Mouse (Mus musculus) hindbrain, postnatal 0 days (tissue): Measurements from ENCODE around the gene Olah. TPM values are rescaled to one million over a fixed set of nuclear protein-coding genes. Genes with fewer than 3 reads are reported as not detected.

Experiments
- ATAC-seq: fragments of 200-750 bp; cut with Nextera tagmentation; 2 replicates; pipeline ENCODE4 v1.8.0; 2017; ENCODE audit warnings: mild to moderate bottlenecking, moderate TSS enrichment, moderate library complexity
- DNase-seq: peaks from one replicate; pipeline ENCODE4 v3.0.0-alpha.2; 2015; ENCODE audit warnings: low spot score
- H3K27ac ChIP-seq: fragments of 300-500 bp; sonication (generic); 2 replicates; pipeline ENCODE4 v1.5.1; 2014; ENCODE audit warnings: mild to moderate bottlenecking
- H3K27me3 ChIP-seq: fragments of 300-500 bp; sonication (generic); 2 replicates; pipeline ENCODE4 v1.6.1; 2014; ENCODE audit warnings: low read length, mixed read lengths; ENCODE audit not compliant: insufficient read depth
- H3K36me3 ChIP-seq: fragments of 300-500 bp; sonication (generic); 2 replicates; pipeline ENCODE4 v1.6.1; 2014; ENCODE audit warnings: low read length, mixed read lengths; ENCODE audit not compliant: insufficient read depth
- H3K4me1 ChIP-seq: fragments of 300-500 bp; sonication (generic); 2 replicates; pipeline ENCODE4 v1.6.1; 2014; ENCODE audit warnings: antibody characterized with exemption, low read length, mixed read lengths; ENCODE audit not compliant: insufficient read depth
- H3K4me2 ChIP-seq: fragments of 300-500 bp; sonication (generic); 2 replicates; pipeline ENCODE4 v1.6.1; 2014; ENCODE audit warnings: low read depth, mild to moderate bottlenecking, low read length, moderate library complexity, mixed read lengths
- H3K4me3 ChIP-seq: fragments of 300-500 bp; sonication (generic); 2 replicates; pipeline ENCODE4 v1.5.1; 2014; ENCODE audit warnings: low read length
- H3K9ac ChIP-seq: fragments of 300-500 bp; sonication (generic); replicated peaks from 2 replicates; pipeline ENCODE4 v1.6.1; 2014; ENCODE audit warnings: mild to moderate bottlenecking, low read length, moderate library complexity, mixed read lengths
- H3K9me3 ChIP-seq: fragments of 300-500 bp; sonication (generic); 2 replicates; pipeline ENCODE4 v1.6.1; 2016; ENCODE audit warnings: low read length, mixed read lengths
- CTCF ChIP-seq: IDR thresholded peaks from 2 replicates; pipeline ENCODE4 v1.5.1; 2016; ENCODE audit warnings: antibody characterized with exemption, control low read depth, low read depth
- WGBS: fragments of 180-500 bp; shearing (Covaris S2); extraction: QIAGEN DNeasy Blood & Tissue Kit; methylation state at CpG from one replicate; pipeline ENCODE4 v1.1.7; 2014; 5-methylcytosine and 5-hydroxymethylcytosine counted together
- polyA plus RNA-seq: library from polyadenylated mRNA; unstranded; fragments of >200 nt; fragmentation: Nextera tagmentation; extraction: Ambion mirVana; gene quantifications from 2 replicates; pipeline ENCODE4 v1.2.1, GENCODE M21; 2015
- total RNA-seq: library from RNA; depleted of rRNA; stranded (reverse); fragments of >200 nt; gene quantifications from 2 replicates; pipeline ENCODE4 v1.2.3, GENCODE M21; 2014

The Olah gene
- total and polyA plus RNA-seq, 2 experiments from 2014 or later: not detected

DNA sequence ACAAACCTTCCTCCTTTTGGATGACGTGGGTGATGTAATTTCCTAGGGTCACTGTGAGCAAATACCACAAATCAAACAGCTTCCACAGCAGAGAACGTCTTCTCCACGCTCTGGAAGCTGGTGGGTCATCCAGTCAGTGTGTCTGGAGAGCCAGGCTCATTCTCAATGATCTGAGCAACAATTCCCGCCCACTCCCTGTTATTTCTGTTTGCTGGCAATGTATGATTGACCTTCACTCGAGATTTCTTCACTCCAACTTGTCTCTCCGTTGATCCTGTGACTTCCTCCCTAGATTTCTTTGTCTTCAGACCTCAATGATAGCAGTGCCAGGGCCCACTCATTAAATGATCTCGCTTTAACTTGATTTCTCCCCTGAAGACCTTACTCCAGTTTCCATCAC is 10.7 kb upstream of the Olah start:
- Histone ChIP-seq H3K4me3 (no peak overlapping the region), H3K27ac (no peak overlapping the region), H3K4me1 (no peaks in the 10 kb centered on the region), H3K9me3 (no peaks in the 10 kb centered on the region), H3K9ac (no peak overlapping the region), H3K27me3 (no peaks in the 10 kb centered on the region), H3K36me3 (no peaks in the 10 kb centered on the region), H3K4me2 (no peak overlapping the region)
- DNase-seq (no peak), ATAC-seq (no peak)
- TF ChIP-seq CTCF: no peak
- 87% methylated on average over 7 of the region's 7 CpGs for WGBS

DNA sequence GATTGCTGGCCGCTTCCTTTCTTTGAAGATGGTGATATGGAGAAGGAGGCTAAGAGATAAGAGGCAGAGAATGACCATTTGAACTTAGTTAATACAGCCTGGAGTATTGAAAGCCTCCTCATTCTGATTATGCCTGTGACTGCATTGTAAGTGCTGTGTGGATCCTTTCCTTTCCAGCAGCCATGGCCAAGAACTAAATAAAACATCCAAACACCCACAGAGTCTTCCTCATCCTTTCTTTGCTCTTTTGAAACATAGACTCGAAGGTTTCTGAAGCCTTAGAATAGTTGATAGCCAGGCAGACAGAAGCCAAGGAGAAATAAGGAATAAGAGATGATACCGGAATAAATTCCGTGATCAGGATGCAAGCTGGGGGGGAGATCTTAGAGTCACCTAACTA is 9.0 kb upstream of the Olah start:
- Histone ChIP-seq H3K9ac (no peak overlapping the region), H3K4me1 (no peaks in the 10 kb centered on the region), H3K4me3 (no peak overlapping the region), H3K4me2 (no peak overlapping the region), H3K9me3 (no peaks in the 10 kb centered on the region), H3K27ac (no peak overlapping the region), H3K36me3 (no peaks in the 10 kb centered on the region), H3K27me3 (no peaks in the 10 kb centered on the region)
- WGBS: 75% methylated on average over 4 of the region's 4 CpGs
- no peak for ATAC-seq
- no peak for TF ChIP-seq CTCF
- no peak for DNase-seq

DNA sequence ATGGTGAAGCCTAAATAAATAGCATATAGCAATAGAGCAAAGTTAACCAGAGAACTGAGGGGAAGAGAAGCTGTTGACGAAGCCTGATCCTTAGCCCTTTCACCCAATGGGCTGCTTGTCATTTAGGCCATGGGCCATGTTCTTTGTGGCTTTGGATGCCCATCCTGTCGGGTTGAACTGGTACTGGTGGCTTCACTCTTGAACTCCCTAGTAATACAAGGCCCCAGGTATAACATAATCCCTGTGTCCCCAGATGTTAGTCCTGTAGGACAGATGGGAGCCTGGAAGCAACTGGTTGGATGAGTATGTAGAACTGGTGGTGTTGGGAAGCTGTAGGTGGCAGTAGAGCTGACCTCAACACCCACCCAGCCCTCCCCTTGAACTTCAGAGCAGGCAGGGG is 5.1 kb downstream of the Olah start:
- Histone ChIP-seq H3K4me1 (no peaks in the 10 kb centered on the region), H3K27ac (no peak overlapping the region), H3K4me3 (no peak overlapping the region), H3K9me3 (no peaks in the 10 kb centered on the region), H3K9ac (no peak overlapping the region), H3K36me3 (no peaks in the 10 kb centered on the region), H3K27me3 (no peaks in the 10 kb centered on the region), H3K4me2 (no peak overlapping the region)
- WGBS: 87% methylated on average over 2 of the region's 2 CpGs
- ATAC-seq (no peak), DNase-seq (no peak)
- TF ChIP-seq CTCF: no peak

DNA sequence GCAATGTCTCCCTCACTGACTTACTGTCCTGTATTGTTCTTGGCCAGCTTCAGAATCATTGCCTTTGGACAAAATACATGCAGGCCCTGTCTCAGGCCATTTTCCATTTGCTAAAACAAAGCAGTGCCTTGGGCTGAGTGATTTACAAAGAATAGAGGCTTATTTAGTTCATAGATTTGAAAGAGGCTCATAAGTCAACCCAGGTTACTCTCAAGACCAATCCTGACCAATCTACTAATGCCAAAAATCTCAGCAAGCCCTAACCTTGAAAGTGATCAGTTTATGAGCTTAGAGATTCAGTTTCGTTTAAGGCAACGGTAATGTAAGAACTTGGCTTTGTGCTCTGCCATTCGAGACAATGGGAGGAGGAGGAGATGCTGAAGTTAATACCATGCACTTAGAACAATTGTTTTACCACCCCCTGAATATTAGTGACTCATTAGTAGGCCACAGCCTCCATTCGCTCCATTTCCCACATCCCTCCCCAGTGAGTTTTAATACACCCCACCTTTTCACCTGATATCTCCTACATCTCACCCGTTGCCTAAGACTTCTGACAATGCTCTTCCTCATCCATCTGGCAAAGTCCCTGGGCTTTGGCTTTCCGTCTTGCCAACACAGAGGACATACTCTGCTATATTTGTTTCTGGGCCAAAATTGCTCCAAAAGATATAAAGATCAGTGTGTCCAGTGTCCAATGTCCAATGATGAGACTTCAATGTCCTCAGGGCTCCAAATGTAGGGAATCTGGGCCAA is 9.7 kb downstream of the Olah start:
- no peak for TF ChIP-seq CTCF

DNA sequence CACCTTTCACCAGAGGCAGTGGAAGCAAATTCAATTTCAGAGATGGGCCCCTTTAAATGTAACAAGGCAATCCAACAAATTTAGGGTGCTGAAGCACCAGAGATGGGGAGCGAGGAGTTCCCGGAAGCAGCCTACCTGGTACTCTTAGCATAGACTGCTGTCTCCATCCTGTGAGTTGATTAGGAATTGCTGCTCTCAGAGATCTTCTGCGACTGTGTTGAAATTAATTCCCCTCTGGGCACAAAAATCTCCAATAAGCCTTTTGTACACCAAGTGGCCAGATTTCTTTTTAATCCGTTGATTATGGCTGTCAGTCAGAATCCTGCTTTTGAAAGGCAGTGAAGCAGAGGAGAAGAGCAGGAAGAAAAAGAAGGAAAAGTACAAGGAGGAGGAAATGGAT is 31.9 kb downstream of the Olah start:
- Histone ChIP-seq H3K4me3 (no peak overlapping the region), H3K36me3 (no peaks in the 10 kb centered on the region), H3K9ac (no peak overlapping the region), H3K4me1 (no peaks in the 10 kb centered on the region), H3K27me3 (no peaks in the 10 kb centered on the region), H3K4me2 (no peak overlapping the region), H3K9me3 (no peaks in the 10 kb centered on the region), H3K27ac (no peak overlapping the region)
- WGBS: 41% methylated on average over 4 of the region's 4 CpGs
- TF ChIP-seq CTCF: peak; percentile 33
- no peak for ATAC-seq
- peak; percentile 11 for DNase-seq

More for the DNA sequence above, 9.7 kb downstream of the Olah start:
- no peak overlapping the region for H3K4me2 ChIP-seq
- ATAC-seq (no peak), DNase-seq (no peak)
- no peaks in the 10 kb centered on the region for H3K36me3 ChIP-seq
- no peaks in the 10 kb centered on the region for H3K27me3 ChIP-seq
- H3K9me3 ChIP-seq: no peaks in the 10 kb centered on the region
- H3K27ac ChIP-seq: no peak overlapping the region
- H3K9ac ChIP-seq: no peak overlapping the region
- no peak overlapping the region for H3K4me3 ChIP-seq
- 81% methylated on average over 6 of the region's 6 CpGs for WGBS
- no peaks in the 10 kb centered on the region for H3K4me1 ChIP-seq

DNA sequence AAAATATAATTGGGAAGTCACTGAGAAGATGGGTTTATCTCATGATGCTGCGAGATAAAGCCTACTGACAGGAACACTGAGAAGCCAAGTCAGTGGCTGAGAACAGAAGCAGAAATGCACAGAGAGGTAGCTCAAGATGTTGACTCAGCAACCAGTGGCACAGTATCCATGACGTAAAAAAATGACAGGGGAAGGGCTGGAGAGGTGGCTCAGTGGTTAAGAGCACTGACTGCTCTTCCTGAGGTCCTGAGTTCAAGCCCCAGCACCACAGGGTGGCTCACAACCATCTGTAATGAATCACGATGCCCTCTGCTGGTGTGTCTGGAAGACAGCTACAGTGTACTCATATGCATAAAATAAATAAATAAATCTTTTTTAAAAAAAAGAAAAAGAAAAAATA is 35.9 kb downstream of the Olah start:
- no peaks in the 10 kb centered on the region for H3K4me1 ChIP-seq
- H3K27me3 ChIP-seq: no peaks in the 10 kb centered on the region
- H3K9me3 ChIP-seq: no peaks in the 10 kb centered on the region
- no peaks in the 10 kb centered on the region for H3K36me3 ChIP-seq
- no peak for ATAC-seq
- H3K4me3 ChIP-seq: no peak overlapping the region
- no peak for TF ChIP-seq CTCF
- H3K27ac ChIP-seq: no peak overlapping the region
- 84% methylated on average over 3 of the region's 3 CpGs for WGBS
- no peak overlapping the region for H3K4me2 ChIP-seq
- H3K9ac ChIP-seq: no peak overlapping the region
- no peak for DNase-seq

DNA sequence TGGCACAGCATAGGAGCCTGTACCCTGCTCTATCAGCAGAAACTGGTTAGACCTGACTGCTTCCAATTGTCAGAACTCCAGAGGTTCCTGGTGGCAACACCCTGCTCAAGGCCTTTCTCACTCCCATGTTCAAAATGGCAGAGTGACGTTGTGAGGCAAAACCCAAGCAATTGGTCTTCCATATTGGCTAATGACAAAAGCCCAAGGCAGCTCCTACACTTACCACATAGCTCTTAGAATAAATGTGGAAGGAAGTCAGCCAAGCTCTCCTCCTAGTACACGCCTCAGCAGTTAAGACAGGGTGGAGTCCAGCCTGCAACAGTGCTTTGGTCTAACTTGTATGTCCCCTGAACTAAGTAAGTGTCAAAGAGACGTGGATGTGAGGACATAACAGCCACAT is 39.1 kb downstream of the Olah start:
- Histone ChIP-seq H3K27me3 (no peaks in the 10 kb centered on the region), H3K36me3 (no peaks in the 10 kb centered on the region), H3K9ac (no peak overlapping the region), H3K27ac (no peak overlapping the region), H3K4me3 (no peak overlapping the region), H3K4me2 (no peak overlapping the region), H3K4me1 (no peaks in the 10 kb centered on the region), H3K9me3 (no peaks in the 10 kb centered on the region)
- no peak for TF ChIP-seq CTCF
- 82% methylated on average over 3 of the region's 3 CpGs for WGBS
- no peak for ATAC-seq
- no peak for DNase-seq
